ENCODE assay signal across 9 mouse cellular contexts in genomic region chr9:114527085-114527484, GRCm38 (mm10). TPM values are rescaled to one million over a fixed set of nuclear protein-coding genes. Genes with fewer than 3 reads are reported as not detected.
DNase-seq lines count a peak whose midpoint lies in the region; ATAC-seq and TF ChIP-seq lines count a peak whose summit lies in the region.
"Had no signal": no experiment of that assay in that cellular context is flagged by ENCODE, and none has a peak within 500 bp of the region (broad histone marks: within the 10 kb centered on the region; RNA-seq: fewer than 3 reads in every experiment).

No protein-coding gene starts in this region.

- H3K9ac ChIP-seq in lung, embryonic 16.5 days (ENCODE audit: low read length), result peak overlapping the region; percentile 51
- H3K9ac ChIP-seq in stomach, embryonic 14.5 days (replicated peaks; ENCODE audit: low read depth, low read length), result no peak overlapping the region

- TF ChIP-seq CTCF in kidney, adult 2 months (conservative IDR thresholded peaks at IDR 0.05; ENCODE audit: insufficient read depth, insufficient read length, low read depth, low read length), result no peak

- H3K9me3 ChIP-seq in heart, embryonic 10.5 days, result no peaks in the 10 kb centered on the region
- no peaks in the 10 kb centered on the region for H3K9me3 ChIP-seq in lung, embryonic 16.5 days (ENCODE audit: control insufficient read depth, low read length)
- H3K9me3 ChIP-seq in stomach, embryonic 14.5 days (ENCODE audit: control insufficient read depth, low read depth, low read length), result no peaks in the 10 kb centered on the region

- peak; percentile 88 for DNase-seq in MN1 (ENCODE audit: low spot score)
- peak; percentile 14 for DNase-seq in c-Kit-positive CD71-positive TER-119-negative erythroid progenitor cells, embryonic 14.5 days (ENCODE audit: low read depth)
- peak; percentile 92 for DNase-seq in heart, embryonic 10.5 days (ENCODE audit: low spot score)
- peak; percentile 71 for DNase-seq in kidney, adult 2 months
- DNase-seq in ovary, adult 18-20 months (ENCODE audit: low spot score), result no peak
- no peak for DNase-seq in layer of hippocampus, adult 8-10 months (ENCODE audit: low spot score in 2 of 2)

- peak; percentile 45 for ATAC-seq in lung, embryonic 16.5 days (ENCODE audit: low read depth)
- no peak; the same call in 1 of the 2 replicates for ATAC-seq in stomach, embryonic 14.5 days (ENCODE audit: insufficient number of reproducible peaks, insufficient read depth, low FRiP score, low read depth)

- WGBS in heart, embryonic 10.5 days, result 2% methylated on average over 16 of the region's 16 CpGs
- WGBS in kidney, adult 2 months, result 18% methylated on average over 16 of the region's 16 CpGs
- WGBS in lung, embryonic 16.5 days, result 8% methylated on average over 16 of the region's 16 CpGs
- 8% methylated on average over 16 of the region's 16 CpGs for WGBS in stomach, embryonic 14.5 days

- H3K27ac ChIP-seq in heart, embryonic 10.5 days, result peak overlapping the region; percentile 85
- H3K27ac ChIP-seq in kidney, adult 2 months (ENCODE audit: insufficient read depth, low read depth, low read length), result no peak overlapping the region
- peak overlapping the region; percentile 81 for H3K27ac ChIP-seq in lung, embryonic 16.5 days (ENCODE audit: low read length)
- peak overlapping the region; percentile 29; the same call in 1 of the 2 replicates for H3K27ac ChIP-seq in stomach, embryonic 14.5 days (ENCODE audit: low read length)

- H3K4me3 ChIP-seq in heart, embryonic 10.5 days, result peak overlapping the region; percentile 42
- no peak overlapping the region for H3K4me3 ChIP-seq in kidney, adult 2 months (ENCODE audit: insufficient read depth, low read depth, low read length)
- H3K4me3 ChIP-seq in lung, embryonic 16.5 days (ENCODE audit: low read length), result peak overlapping the region; percentile 34
- H3K4me3 ChIP-seq in stomach, embryonic 14.5 days (ENCODE audit: low read depth, low read length), result no peak overlapping the region

- H3K4me1 ChIP-seq in heart, embryonic 10.5 days, result peaks cover 56% of the 10 kb centered on the region
- H3K4me1 ChIP-seq in kidney, adult 2 months (ENCODE audit: control insufficient read depth, insufficient read depth, low read length), result no peaks in the 10 kb centered on the region
- peaks cover 32% of the 10 kb centered on the region for H3K4me1 ChIP-seq in lung, embryonic 16.5 days (replicated peaks; ENCODE audit: control insufficient read depth, insufficient read depth, low read length)
- peaks cover 23% of the 10 kb centered on the region for H3K4me1 ChIP-seq in stomach, embryonic 14.5 days (ENCODE audit: control insufficient read depth, insufficient read depth, low read length)

- H3K36me3 ChIP-seq in heart, embryonic 10.5 days, result peaks cover 6% of the 10 kb centered on the region; the same call in 1 of the 2 replicates
- no peaks in the 10 kb centered on the region for H3K36me3 ChIP-seq in kidney, adult 2 months (ENCODE audit: control insufficient read depth, insufficient read depth, low read length)
- no peaks in the 10 kb centered on the region for H3K36me3 ChIP-seq in lung, embryonic 16.5 days (ENCODE audit: control insufficient read depth, insufficient read depth, low read length)
- no peaks in the 10 kb centered on the region for H3K36me3 ChIP-seq in stomach, embryonic 14.5 days (ENCODE audit: control insufficient read depth, insufficient read depth, low read length)

- no peaks in the 10 kb centered on the region for H3K27me3 ChIP-seq in heart, embryonic 10.5 days (ENCODE audit: insufficient read depth, poor library complexity, severe bottlenecking)
- no peaks in the 10 kb centered on the region; the same call in 1 of the 2 replicates for H3K27me3 ChIP-seq in kidney, adult 2 months (replicated peaks; ENCODE audit: control insufficient read depth, insufficient read depth, low read length)
- H3K27me3 ChIP-seq in lung, embryonic 16.5 days (ENCODE audit: control insufficient read depth, insufficient read depth, low read depth, low read length), result no peaks in the 10 kb centered on the region
- no peaks in the 10 kb centered on the region for H3K27me3 ChIP-seq in stomach, embryonic 14.5 days (ENCODE audit: control insufficient read depth, insufficient read depth, low read length)

- H3K4me2 ChIP-seq in lung, embryonic 16.5 days (ENCODE audit: low read depth, low read length), result peak overlapping the region; percentile 53
- H3K4me2 ChIP-seq in stomach, embryonic 14.5 days (replicated peaks; ENCODE audit: low read depth, low read length), result peak overlapping the region; percentile 22

- no peak for TF ChIP-seq POLR2A in kidney, adult 2 months (IDR thresholded peaks at IDR 0.05; ENCODE audit: low read depth, low read length)

RNA-seq across cellular contexts. Expression of gene C130032M10Rik, which starts 11.6 kb away (rescaled TPM):
- 0.38 and 0.97 TPM in 2 replicates for polyA plus RNA-seq in heart, embryonic 10.5 days (2016; fragmentation: Nextera tagmentation; extraction: Ambion mirVana)
- polyA plus RNA-seq in kidney, adult 2 months (2012; rRNA removed), result not detected in 2 replicates
- 0.21 and 0.72 TPM in 2 replicates for polyA plus RNA-seq in lung, embryonic 16.5 days (2015; fragmentation: Nextera tagmentation; extraction: Ambion mirVana)
- polyA plus RNA-seq in stomach, embryonic 14.5 days (2014; fragmentation: Nextera tagmentation; extraction: Ambion mirVana), result not detected in 2 replicates
- not detected for total RNA-seq in layer of hippocampus, adult 8-10 months (2022)
- polyA plus RNA-seq: gonadal fat pad, adult 2 months had no signal

RNA-seq across cellular contexts. Expression of gene Ccr4, which starts 22.4 kb away (rescaled TPM):
- not detected in 2 replicates for polyA plus RNA-seq in heart, embryonic 10.5 days (2016; fragmentation: Nextera tagmentation; extraction: Ambion mirVana)
- 0.20 and 0.53 TPM in 2 replicates for polyA plus RNA-seq in kidney, adult 2 months (2012; rRNA removed)
- 0.11 and 0.25 TPM in 2 replicates for polyA plus RNA-seq in lung, embryonic 16.5 days (2015; fragmentation: Nextera tagmentation; extraction: Ambion mirVana)
- not detected in 2 replicates for polyA plus RNA-seq in stomach, embryonic 14.5 days (2014; fragmentation: Nextera tagmentation; extraction: Ambion mirVana)
- total RNA-seq in layer of hippocampus, adult 8-10 months (2022), result not detected

RNA-seq across cellular contexts. Expression of gene Trim71, which starts 37.1 kb away (rescaled TPM):
- 2.4 and 3.1 TPM in 2 replicates for polyA plus RNA-seq in heart, embryonic 10.5 days (2016; fragmentation: Nextera tagmentation; extraction: Ambion mirVana)
- polyA plus RNA-seq in kidney, adult 2 months (2012; rRNA removed), result 0.01 and 0.05 TPM in 2 replicates
- polyA plus RNA-seq in lung, embryonic 16.5 days (2015; fragmentation: Nextera tagmentation; extraction: Ambion mirVana), result 0.79 and 0.87 TPM in 2 replicates
- polyA plus RNA-seq in stomach, embryonic 14.5 days (2014; fragmentation: Nextera tagmentation; extraction: Ambion mirVana), result 1.4 and 1.6 TPM in 2 replicates
- 1 to 10 TPM; 1.3 to 1.9 (median 1.6) TPM for total RNA-seq in layer of hippocampus, adult 8-10 months (2022)
- polyA plus RNA-seq: gonadal fat pad, adult 2 months had no signal

Comparison
In these comparisons a context has a peak if more than half of its experiments do, and no peak if none do; other contexts are left out.
1. DNase-seq: peak in MN1 (single experiment), c-Kit-positive CD71-positive TER-119-negative erythroid progenitor cells, embryonic 14.5 days (single experiment), heart, embryonic 10.5 days (single experiment) and kidney, adult 2 months (single experiment); none in ovary, adult 18-20 months (single experiment) and layer of hippocampus, adult 8-10 months (0 of 2).
2. H3K4me3 ChIP-seq: peak in heart, embryonic 10.5 days (single experiment) and lung, embryonic 16.5 days (single experiment); none in kidney, adult 2 months (single experiment) and stomach, embryonic 14.5 days (single experiment).